Mouse (Mus musculus): ENCODE results near the gene Nckap5. TPM values are rescaled to one million over a fixed set of nuclear protein-coding genes. Genes with fewer than 3 reads are reported as not detected.
"Not testable (repeated sequence)": the region's sequence is repeated elsewhere in the genome, so short reads cannot be mapped to it uniquely, and the experiment has no call there.

Nckap5 gene
- polyA plus RNA-seq, 1 experiment from 2014 or later, result 11.5 TPM

DNA sequence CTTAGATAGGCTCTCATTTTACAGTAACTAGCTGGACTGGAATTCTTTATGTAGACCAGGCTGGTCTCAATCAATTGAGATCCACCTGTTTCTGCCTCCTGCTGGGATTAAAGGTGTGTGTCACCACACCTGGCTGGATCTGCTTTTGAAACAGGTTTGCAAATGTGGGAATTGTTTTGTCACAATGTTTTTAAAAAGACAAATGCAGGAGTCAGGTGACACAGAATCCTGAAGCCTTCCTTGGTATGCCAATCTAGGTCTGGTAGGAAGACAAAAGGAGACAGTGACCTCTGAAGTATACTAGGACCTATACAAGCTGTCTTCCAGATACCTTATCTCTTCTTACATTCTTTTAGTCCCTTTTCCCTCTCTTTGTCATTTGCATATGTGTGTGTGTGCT is 680.6 kb downstream of the Nckap5 start:
- H3K9ac ChIP-seq, result no peak overlapping the region
- H3K36me3 ChIP-seq (replicated peaks), result no peaks in the 10 kb centered on the region
- H3K27ac ChIP-seq, result no peak overlapping the region
- no peak overlapping the region for H3K4me2 ChIP-seq
- H3K27me3 ChIP-seq (replicated peaks), result no peaks in the 10 kb centered on the region
- no peaks in the 10 kb centered on the region for H3K4me1 ChIP-seq
- no peak overlapping the region for H3K4me3 ChIP-seq
- no peak for ATAC-seq (replicated peaks)
- no peaks in the 10 kb centered on the region for H3K9me3 ChIP-seq

DNA sequence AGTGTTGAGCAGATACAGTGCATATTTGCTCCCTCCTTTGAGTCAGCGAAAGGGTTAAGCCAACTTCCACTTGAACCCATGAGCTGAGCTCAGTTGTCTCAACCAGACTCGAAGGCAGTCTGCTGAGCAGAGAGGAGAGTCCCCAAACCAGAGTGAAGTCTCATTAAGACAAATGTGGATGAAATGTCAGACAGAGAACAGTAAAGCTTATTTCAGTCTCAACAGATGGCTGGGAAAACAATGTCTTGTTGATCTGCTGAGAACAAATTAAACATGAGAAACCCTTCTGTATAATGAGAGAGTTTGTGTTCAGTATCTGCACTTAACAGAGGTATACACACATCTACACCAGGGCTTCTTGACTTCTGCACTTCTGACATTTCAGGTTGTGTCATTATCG is 694.9 kb downstream of the Nckap5 start:
- Histone ChIP-seq H3K9ac (no peak overlapping the region), H3K4me1 (no peaks in the 10 kb centered on the region), H3K9me3 (no peaks in the 10 kb centered on the region), H3K4me3 (no peak overlapping the region), H3K27me3 (replicated peaks) (no peaks in the 10 kb centered on the region), H3K4me2 (no peak overlapping the region), H3K27ac (no peak overlapping the region), H3K36me3 (replicated peaks) (no peaks in the 10 kb centered on the region)
- WGBS, result 85% methylated on average over 3 of the region's 3 CpGs
- ATAC-seq (replicated peaks), result no peak

- H3K36me3 ChIP-seq (replicated peaks), result no peaks in the 10 kb centered on the region
- H3K9ac ChIP-seq, result no peak overlapping the region
- H3K27me3 ChIP-seq (replicated peaks), result no peaks in the 10 kb centered on the region
- no peak overlapping the region for H3K4me2 ChIP-seq
- no peak overlapping the region for H3K4me3 ChIP-seq
- no peaks in the 10 kb centered on the region for H3K9me3 ChIP-seq
- H3K27ac ChIP-seq, result no peak overlapping the region
- ATAC-seq (replicated peaks), result no peak
- H3K4me1 ChIP-seq, result no peaks in the 10 kb centered on the region
- WGBS, result 94% methylated on average over 2 of the region's 2 CpGs
Observed at GRCm38 (mm10) chr1:126132316-126132715, 698.3 kb downstream of the Nckap5 start.

DNA sequence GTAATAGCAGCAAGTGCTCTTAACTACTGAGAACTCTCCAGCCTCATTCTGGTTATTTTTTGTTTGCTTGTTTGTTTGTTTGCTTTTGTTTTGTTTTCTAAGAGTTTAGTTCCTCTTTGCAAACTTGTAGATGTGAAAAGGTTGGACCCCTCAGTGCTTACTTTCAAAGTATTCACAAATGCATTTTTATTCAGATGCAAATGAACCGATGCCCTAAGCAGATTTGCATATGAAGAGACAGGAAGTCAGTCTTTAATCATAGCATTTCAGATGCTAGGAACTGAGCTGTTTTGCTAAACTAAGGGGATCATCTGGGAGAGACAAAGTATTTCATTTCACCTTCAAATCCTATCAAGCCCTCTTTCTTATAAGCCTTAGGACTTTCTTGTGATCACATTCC is 701.5 kb downstream of the Nckap5 start:
- 25% methylated on average over 1 of the region's 1 CpGs for WGBS

DNA sequence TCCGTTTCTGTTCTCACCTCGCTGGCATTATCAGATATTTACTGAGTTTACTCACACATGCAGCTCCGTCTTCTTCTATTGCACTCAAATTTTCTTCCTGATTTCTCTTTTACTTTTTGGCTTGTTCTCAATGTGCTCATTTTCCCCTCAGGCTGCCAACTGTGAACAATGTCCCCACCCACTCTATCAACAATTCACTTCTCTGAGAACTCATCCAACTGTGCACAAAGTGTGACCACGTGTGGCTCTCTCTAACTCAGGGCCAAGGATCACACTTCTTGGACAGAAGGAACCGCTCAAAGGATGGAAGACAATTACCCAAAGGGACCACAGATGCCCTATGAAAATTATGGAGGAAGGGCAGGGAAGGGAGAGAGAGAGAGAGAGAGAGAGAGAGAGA is 707.5 kb downstream of the Nckap5 start:
- H3K4me1 ChIP-seq, result no peaks in the 10 kb centered on the region
- WGBS, result 78% methylated on average over 5 of the region's 5 CpGs

More for the DNA sequence above, 701.5 kb downstream of the Nckap5 start:
- Histone ChIP-seq H3K36me3 (replicated peaks) (no peaks in the 10 kb centered on the region), H3K4me2 (no peak overlapping the region), H3K4me3 (no peak overlapping the region), H3K9me3 (no peaks in the 10 kb centered on the region), H3K27ac (no peak overlapping the region), H3K4me1 (no peaks in the 10 kb centered on the region), H3K27me3 (replicated peaks) (no peaks in the 10 kb centered on the region), H3K9ac (no peak overlapping the region)
- no peak for ATAC-seq (replicated peaks)

GRCm38 (mm10) chr1:126120506-126120905 is 710.1 kb downstream of the Nckap5 start:
- 46% methylated on average over 8 of the region's 8 CpGs for WGBS
- no peaks in the 10 kb centered on the region for H3K4me1 ChIP-seq
- no peak overlapping the region; the same call in 1 of the 2 replicates for H3K27ac ChIP-seq
- H3K4me2 ChIP-seq, result no peak overlapping the region
- no peak overlapping the region for H3K9ac ChIP-seq
- H3K36me3 ChIP-seq (replicated peaks), result no peaks in the 10 kb centered on the region
- H3K4me3 ChIP-seq, result no peak overlapping the region
- ATAC-seq (replicated peaks), result no peak
- no peaks in the 10 kb centered on the region for H3K27me3 ChIP-seq (replicated peaks)
- no peaks in the 10 kb centered on the region for H3K9me3 ChIP-seq

More for the DNA sequence above, 707.5 kb downstream of the Nckap5 start:
- H3K27ac ChIP-seq, result no peak overlapping the region
- no peaks in the 10 kb centered on the region for H3K27me3 ChIP-seq (replicated peaks)
- H3K4me2 ChIP-seq, result no peak overlapping the region
- no peaks in the 10 kb centered on the region for H3K9me3 ChIP-seq
- ATAC-seq (replicated peaks), result no peak
- H3K36me3 ChIP-seq (replicated peaks), result no peaks in the 10 kb centered on the region
- no peak overlapping the region for H3K9ac ChIP-seq
- no peak overlapping the region for H3K4me3 ChIP-seq

- ATAC-seq (replicated peaks), result no peak
Observed at GRCm38 (mm10) chr1:126116034-126116433, 714.6 kb downstream of the Nckap5 start.

DNA sequence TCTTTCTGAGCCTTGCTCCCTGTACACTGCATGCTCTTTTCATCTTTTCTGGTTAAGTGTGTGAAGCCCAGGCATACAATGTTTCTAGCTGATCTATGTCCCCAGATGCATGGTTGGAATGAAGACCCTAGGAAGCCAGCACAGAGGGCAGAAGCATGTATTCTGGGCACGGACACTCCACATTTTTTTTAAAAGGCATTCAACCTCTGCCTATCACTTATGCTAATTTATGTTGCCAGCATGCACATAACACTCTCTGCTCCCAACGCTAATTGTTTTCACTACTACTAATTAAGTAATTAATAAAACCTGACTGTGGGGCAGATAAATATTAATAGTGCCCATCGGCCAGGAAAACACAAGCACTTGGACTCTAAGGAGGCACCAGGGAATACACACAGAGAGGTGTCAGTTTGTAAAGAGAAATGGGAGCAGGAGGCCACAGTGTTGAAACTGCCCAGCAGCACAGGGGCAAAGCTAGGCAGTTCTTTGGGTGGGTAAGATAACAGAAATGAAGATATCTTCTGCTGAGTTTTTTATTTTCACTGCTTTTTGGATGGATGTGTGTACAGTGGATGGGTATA is 724.8 kb downstream of the Nckap5 start:
- Histone ChIP-seq H3K9me3 (no peaks in the 10 kb centered on the region), H3K4me1 (no peaks in the 10 kb centered on the region), H3K27ac (no peak overlapping the region), H3K36me3 (replicated peaks) (no peaks in the 10 kb centered on the region), H3K27me3 (replicated peaks) (no peaks in the 10 kb centered on the region), H3K9ac (no peak overlapping the region), H3K4me2 (no peak overlapping the region), H3K4me3 (no peak overlapping the region)
- ATAC-seq (replicated peaks), result no peak
- 64% methylated on average over 3 of the region's 3 CpGs for WGBS

More at GRCm38 (mm10) chr1:126116034-126116433, 714.6 kb downstream of the Nckap5 start:
- H3K9ac ChIP-seq, result no peak overlapping the region
- 81% methylated on average over 3 of the region's 3 CpGs for WGBS
- no peak overlapping the region for H3K27ac ChIP-seq
- no peak overlapping the region for H3K4me2 ChIP-seq
- no peaks in the 10 kb centered on the region for H3K9me3 ChIP-seq
- no peaks in the 10 kb centered on the region for H3K27me3 ChIP-seq (replicated peaks)
- no peak overlapping the region for H3K4me3 ChIP-seq
- H3K36me3 ChIP-seq (replicated peaks), result no peaks in the 10 kb centered on the region
- no peaks in the 10 kb centered on the region for H3K4me1 ChIP-seq

- Histone ChIP-seq H3K27me3 (replicated peaks) (no peaks in the 10 kb centered on the region), H3K4me3 (no peak overlapping the region), H3K4me1 (no peaks in the 10 kb centered on the region), H3K4me2 (no peak overlapping the region), H3K36me3 (replicated peaks) (no peaks in the 10 kb centered on the region), H3K9ac (no peak overlapping the region), H3K27ac (no peak overlapping the region), H3K9me3 (no peaks in the 10 kb centered on the region)
- 95% methylated on average over 4 of the region's 4 CpGs for WGBS
- ATAC-seq (replicated peaks), result no peak
Observed at GRCm38 (mm10) chr1:126094346-126094745, 736.3 kb downstream of the Nckap5 start.

- not testable (repeated sequence) for H3K4me1 ChIP-seq; H3K36me3 ChIP-seq (replicated peaks); H3K27ac ChIP-seq; H3K4me2 ChIP-seq; H3K4me3 ChIP-seq; H3K9me3 ChIP-seq; ATAC-seq (replicated peaks); H3K9ac ChIP-seq; H3K27me3 ChIP-seq (replicated peaks)
- WGBS, result 89% methylated on average over 2 of the region's 2 CpGs
Observed at GRCm38 (mm10) chr1:126091979-126092378, 738.6 kb downstream of the Nckap5 start.

- H3K27me3 ChIP-seq (replicated peaks), result no peaks in the 10 kb centered on the region
- ATAC-seq (replicated peaks), result no peak
- WGBS, result 88% methylated on average over 7 of the region's 7 CpGs
Observed at GRCm38 (mm10) chr1:126087181-126087580, 743.4 kb downstream of the Nckap5 start.

DNA sequence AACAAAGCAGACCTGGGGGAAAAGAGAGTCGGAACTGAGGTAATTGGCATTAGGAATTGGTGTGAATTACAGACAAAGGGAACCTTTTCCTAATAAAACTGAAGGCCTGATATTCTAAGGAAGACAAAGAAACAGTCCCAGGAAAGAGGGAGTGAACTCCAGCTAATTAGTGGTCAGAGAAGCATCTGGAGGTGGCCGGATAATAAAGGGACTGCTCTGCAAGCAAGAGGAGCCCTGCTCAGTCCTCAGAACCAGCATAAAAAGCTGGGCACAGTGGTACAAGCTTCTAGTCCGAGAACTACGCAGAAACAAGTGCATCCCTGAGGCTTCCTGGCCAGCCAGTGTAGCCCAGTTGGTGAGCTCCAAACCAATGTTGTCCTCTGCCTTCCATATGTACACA is 754.3 kb downstream of the Nckap5 start:
- Histone ChIP-seq H3K9ac (no peak overlapping the region), H3K4me3 (no peak overlapping the region), H3K27me3 (replicated peaks) (no peaks in the 10 kb centered on the region), H3K9me3 (no peaks in the 10 kb centered on the region), H3K4me1 (peaks cover 3% of the 10 kb centered on the region; the same call in 1 of the 2 replicates), H3K36me3 (replicated peaks) (no peaks in the 10 kb centered on the region), H3K4me2 (no peak overlapping the region), H3K27ac (no peak overlapping the region)
- no peak; the same call in 1 of the 2 replicates for ATAC-seq (replicated peaks)
- WGBS, result 27% methylated on average over 4 of the region's 4 CpGs

More at GRCm38 (mm10) chr1:126087181-126087580, 743.4 kb downstream of the Nckap5 start:
- no peaks in the 10 kb centered on the region for H3K9me3 ChIP-seq
- no peaks in the 10 kb centered on the region for H3K36me3 ChIP-seq (replicated peaks)
- H3K9ac ChIP-seq, result no peak overlapping the region
- no peak overlapping the region for H3K4me3 ChIP-seq
- no peak overlapping the region for H3K4me2 ChIP-seq
- 0 out of 2 replicates have a peak, but pooled peaks cover 9% of the 10 kb centered on the region for H3K4me1 ChIP-seq
- no peak overlapping the region for H3K27ac ChIP-seq

GRCm38 (mm10) chr1:126070861-126071260 is 759.7 kb downstream of the Nckap5 start:
- 37% methylated on average over 2 of the region's 2 CpGs for WGBS
- Histone ChIP-seq H3K27me3 (replicated peaks) (no peaks in the 10 kb centered on the region), H3K36me3 (replicated peaks) (no peaks in the 10 kb centered on the region), H3K4me2 (no peak overlapping the region), H3K4me3 (no peak overlapping the region), H3K9ac (no peak overlapping the region), H3K9me3 (no peaks in the 10 kb centered on the region), H3K27ac (no peak overlapping the region), H3K4me1 (no peaks in the 10 kb centered on the region)
- ATAC-seq (replicated peaks), result no peak
